Mouse (Mus musculus) megakaryocyte-erythroid progenitor cell, adult 5-6 weeks (primary cell): Measurements from ENCODE around the gene Pde4a. TPM values are rescaled to one million over a fixed set of nuclear protein-coding genes. Genes with fewer than 3 reads are reported as not detected.
"Not testable (repeated sequence)": the region's sequence is repeated elsewhere in the genome, so short reads cannot be mapped to it uniquely, and the experiment has no call there.

Experiments used
- ATAC-seq: replicated peaks from 2 replicates; pipeline ENCODE4 v1.8.0; 2016; ENCODE audit warnings: mild to moderate bottlenecking, inconsistent platforms; ENCODE audit not compliant: severe bottlenecking, poor library complexity, low FRiP score, low TSS enrichment
- total RNA-seq, 2 experiments: library from RNA; stranded (forward) in 1 of 2; stranded (reverse) in 1 of 2; fragments of 200-1000, 215-1000 nt in 1 of 2; fragments of >200 nt in 1 of 2; fragmentation: Nextera tagmentation in 1 of 2; gene quantifications; 2 replicates each; pipeline ENCODE4 v1.2.3; 2014 to 2017

The Pde4a gene
- total RNA-seq, 2 experiments from 2014 or later: 3.8 to 23.5 TPM

- no peak for ATAC-seq
Measured at GRCm38 (mm10) chr9:21172364-21172763, 6.8 kb downstream of the Pde4a start.

GRCm38 (mm10) chr9:21180402-21180801 is 14.9 kb downstream of the Pde4a start:
- no peak for ATAC-seq

- ATAC-seq: no peak
Measured at GRCm38 (mm10) chr9:21180841-21181240, 15.3 kb downstream of the Pde4a start.

- ATAC-seq: 0 out of 2 replicates have a peak, but pooled peaks have one; percentile 26
Measured at GRCm38 (mm10) chr9:21181421-21182220, 16.1 kb downstream of the Pde4a start.

- peak; percentile 6; the same call in 1 of the 2 replicates for ATAC-seq
Measured at GRCm38 (mm10) chr9:21183421-21183820, 17.9 kb downstream of the Pde4a start.

GRCm38 (mm10) chr9:21183905-21184413 is 18.4 kb downstream of the Pde4a start:
- ATAC-seq: peak; percentile 78

- ATAC-seq: no peak
Measured at GRCm38 (mm10) chr9:21184733-21185132, 19.2 kb downstream of the Pde4a start.

GRCm38 (mm10) chr9:21185436-21185835 is 19.9 kb downstream of the Pde4a start:
- ATAC-seq: no peak

- ATAC-seq: no peak
Measured at GRCm38 (mm10) chr9:21189905-21190304, 24.4 kb downstream of the Pde4a start.

GRCm38 (mm10) chr9:21190670-21191069 is 25.2 kb downstream of the Pde4a start:
- ATAC-seq: no peak

- ATAC-seq: no peak
Measured at GRCm38 (mm10) chr9:21193786-21194185, 28.3 kb downstream of the Pde4a start.

GRCm38 (mm10) chr9:21194787-21195493 is 29.4 kb downstream of the Pde4a start:
- no peak for ATAC-seq

- not testable (repeated sequence) for ATAC-seq
Measured at GRCm38 (mm10) chr9:21195736-21196505, 30.4 kb downstream of the Pde4a start.

- no peak for ATAC-seq
Measured at GRCm38 (mm10) chr9:21196521-21197433, 31.3 kb downstream of the Pde4a start.

GRCm38 (mm10) chr9:21197981-21198380 is 32.5 kb downstream of the Pde4a start:
- ATAC-seq: no peak

GRCm38 (mm10) chr9:21198960-21199359 is 33.4 kb downstream of the Pde4a start:
- no peak for ATAC-seq

GRCm38 (mm10) chr9:21204156-21204527 is 38.6 kb downstream of the Pde4a start:
- ATAC-seq: peak; percentile 39; the same call in 1 of the 2 replicates

- no peak for ATAC-seq
Measured at GRCm38 (mm10) chr9:21204528-21205272, 39.2 kb downstream of the Pde4a start.
